Mouse (Mus musculus) spleen, postnatal 10 days (tissue): Measurements from ENCODE around the gene Rnf212b.
"Not testable (repeated sequence)": the region's sequence is repeated elsewhere in the genome, so short reads cannot be mapped to it uniquely, and the experiment has no call there.

Source experiments
- DNase-seq, 2 experiments: peaks; one replicate each; pipeline ENCODE4 v3.0.0; 2021 to 2022; ENCODE audit warnings: low spot score in 2 of 2

Gene Rnf212b

GRCm38 (mm10) chr14:54813991-54814390 is at the start of gene Rnf212b:
TSS of gene Rnf212b (plus strand) at chr14:54814141.
- no peak for DNase-seq

DNA sequence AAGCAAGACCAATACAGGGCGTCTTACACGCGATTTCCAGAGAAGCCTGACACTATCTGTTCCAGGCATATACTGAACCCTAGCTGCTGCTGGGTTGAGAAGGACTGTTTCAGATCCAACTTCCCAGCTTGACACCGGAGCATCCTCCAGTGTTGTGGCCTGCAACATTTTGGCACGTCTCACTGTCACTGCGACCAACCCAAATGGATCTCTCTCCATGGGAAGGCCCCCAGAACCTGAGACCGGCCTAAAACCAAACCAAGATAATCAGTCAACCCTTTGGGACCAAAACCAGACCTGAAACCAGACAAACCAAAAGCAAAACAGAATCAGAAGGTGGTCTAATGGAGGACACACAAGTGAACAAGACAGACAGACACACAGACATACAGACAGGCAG is 47.0 kb upstream of the Rnf212b start:
- not testable (repeated sequence) for DNase-seq

DNA sequence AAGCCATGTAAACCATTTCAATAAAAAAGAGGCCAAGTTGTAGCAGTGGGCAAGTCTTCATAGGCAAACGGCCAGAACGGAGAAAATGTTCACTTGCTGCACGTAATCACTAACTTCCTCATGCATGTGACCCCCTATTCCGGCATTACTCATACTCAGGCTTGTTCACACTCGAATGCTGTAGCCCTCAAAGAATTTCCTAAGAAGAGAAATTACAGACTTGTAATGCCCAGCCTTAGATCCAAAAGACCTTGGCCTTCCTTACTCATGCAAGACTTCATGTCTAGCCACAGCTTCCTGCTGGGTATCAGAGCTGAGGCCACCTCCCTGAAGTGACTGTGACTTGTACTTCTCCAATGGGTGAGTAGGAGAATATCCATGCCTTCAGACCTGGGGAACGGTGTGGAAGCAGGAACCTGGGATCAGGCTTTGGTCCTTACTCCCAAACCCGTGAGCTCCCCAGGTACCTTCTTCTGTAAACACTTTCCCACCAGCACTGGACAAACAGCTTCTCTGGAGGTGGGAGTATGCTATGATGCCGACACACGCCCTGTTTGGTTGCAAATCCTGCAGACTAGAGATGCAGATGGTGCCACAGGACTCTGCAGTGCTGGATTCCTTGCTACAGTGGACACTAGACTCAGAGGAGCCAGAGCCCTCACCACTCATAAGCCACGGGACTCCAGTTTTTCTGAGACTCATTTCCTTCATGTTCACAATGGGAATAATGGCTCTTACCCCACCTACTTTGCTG is 45.5 kb upstream of the Rnf212b start:
- DNase-seq: no peak

- DNase-seq: no peak
Measured at GRCm38 (mm10) chr14:54769068-54769425, 44.9 kb upstream of the Rnf212b start.

DNA sequence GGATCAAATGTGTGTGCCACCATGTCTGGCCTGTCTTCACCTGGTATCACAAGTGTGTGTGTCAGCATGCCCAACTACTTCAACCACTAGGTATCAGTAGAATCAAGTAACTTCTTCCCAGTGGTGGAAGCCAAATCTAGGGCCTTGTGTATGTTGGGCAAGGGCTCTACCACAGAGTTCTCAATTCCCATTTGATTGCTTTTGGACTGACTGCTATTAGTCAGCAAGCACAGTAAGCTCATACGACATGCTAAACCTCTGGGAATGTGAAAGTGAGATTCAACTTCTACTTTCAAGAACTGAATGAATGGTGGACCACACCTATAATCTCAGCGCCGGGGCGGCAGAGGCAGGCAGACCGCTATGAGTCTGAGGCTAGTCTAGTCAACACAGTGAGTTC is 43.6 kb upstream of the Rnf212b start:
- DNase-seq: no peak

DNA sequence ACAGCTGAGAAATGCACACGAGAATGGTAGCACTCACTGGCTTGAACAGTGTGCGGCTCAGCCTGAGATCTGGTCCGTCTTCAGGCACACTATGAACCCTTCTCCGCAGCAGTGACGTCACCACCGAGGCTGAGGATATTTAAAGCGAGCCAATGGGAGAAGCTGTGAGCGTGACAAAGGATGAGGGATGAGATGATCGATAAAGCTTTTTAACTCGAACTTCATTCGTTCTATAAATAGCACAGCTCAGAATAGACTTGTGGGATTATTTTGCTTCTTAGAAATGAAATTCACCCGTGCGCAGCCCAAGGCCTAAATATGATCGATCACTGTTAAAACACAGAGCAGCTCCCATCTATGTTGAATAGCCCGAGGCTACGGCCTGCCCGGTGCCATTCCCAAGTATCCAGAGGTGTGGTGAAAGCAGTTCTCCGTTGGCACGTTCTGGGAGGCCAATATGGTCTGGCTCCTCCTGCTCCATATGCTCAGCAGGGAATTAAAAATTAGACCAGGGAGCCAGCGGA is 41.5 kb upstream of the Rnf212b start:
- no peak for DNase-seq

GRCm38 (mm10) chr14:54775534-54776041 is 38.4 kb upstream of the Rnf212b start:
- DNase-seq: no peak

DNA sequence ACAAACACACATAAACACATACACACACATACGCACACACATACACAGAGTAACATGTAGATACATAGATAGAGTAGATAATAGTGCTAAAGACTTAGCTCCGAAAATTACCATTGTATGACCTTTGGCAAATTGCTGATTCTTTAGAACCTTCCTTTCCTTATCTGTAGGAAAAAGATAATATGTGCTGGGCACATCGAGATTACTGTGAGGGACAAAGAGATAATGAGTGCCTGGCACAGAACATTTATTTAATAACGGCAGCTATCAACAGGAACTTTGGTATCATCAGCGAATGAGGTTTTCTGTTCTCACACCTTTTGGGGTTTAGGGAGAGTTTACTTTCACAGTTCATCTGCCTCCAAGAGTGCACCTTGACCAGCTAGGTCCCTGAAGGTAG is 37.2 kb upstream of the Rnf212b start:
- DNase-seq: no peak

GRCm38 (mm10) chr14:54777893-54778292 is 36.0 kb upstream of the Rnf212b start:
- no peak for DNase-seq

DNA sequence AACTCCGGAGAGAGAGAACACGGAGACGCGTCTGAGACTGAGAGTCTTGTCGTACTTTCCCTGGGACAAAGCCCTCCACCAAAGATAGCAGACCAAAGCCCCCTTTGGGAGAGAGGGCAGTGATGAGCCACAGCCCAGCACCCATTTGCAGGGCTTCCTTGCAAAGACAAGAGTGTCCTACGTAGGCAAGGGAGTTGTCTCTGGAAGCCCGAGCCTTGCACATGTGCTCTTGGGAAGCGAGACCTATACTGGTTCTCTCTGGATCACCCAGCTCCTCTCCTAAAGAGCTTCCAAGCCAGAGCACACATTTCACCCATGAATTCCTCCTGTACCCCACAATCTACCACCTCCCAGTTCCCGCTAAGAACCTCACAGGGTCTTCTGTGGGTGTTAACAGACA is 33.9 kb upstream of the Rnf212b start:
- no peak for DNase-seq

DNA sequence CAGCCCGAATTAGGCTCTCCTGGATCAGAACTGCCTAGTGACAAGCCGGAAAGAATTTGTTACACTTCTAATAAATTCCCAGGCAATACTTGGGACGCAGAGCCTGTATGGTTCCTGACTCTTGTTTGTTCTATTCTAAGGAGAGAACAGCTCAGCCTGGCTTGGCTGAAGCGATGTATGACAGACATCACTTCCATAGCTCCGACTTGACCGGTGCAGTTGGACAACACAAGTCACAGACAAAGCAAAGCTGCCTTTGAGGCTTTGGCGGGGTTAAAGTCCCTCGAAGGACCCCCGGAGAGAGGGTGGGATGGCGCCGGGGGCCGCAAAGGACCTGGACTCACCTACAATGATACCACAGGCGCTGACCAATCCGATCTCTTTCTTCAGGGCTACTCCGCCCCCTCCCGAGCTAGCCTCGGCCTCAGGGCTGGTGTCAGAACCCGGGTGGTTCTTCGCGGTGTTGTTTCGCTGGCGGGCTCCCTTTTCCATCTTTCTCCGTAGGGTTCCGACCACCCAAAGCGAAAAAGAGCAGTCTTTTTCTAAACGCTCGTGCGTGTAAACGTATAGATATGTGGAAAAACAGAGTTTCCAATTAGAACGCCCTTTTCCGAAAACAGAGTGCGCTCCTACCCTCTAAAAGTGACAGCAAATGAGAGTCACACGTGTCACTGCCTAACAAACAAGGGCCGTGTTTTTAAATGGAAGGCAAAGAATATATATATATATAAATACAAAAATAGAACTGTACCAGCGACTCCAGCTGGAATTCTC is 32.9 kb upstream of the Rnf212b start:
- DNase-seq: peak; percentile 9 to 25

GRCm38 (mm10) chr14:54781610-54782365 is 32.2 kb upstream of the Rnf212b start, which contains the start of gene Slc7a8:
TSS of gene Slc7a8 (minus strand) at chr14:54781946.
- peak; percentile 17 to 42 for DNase-seq

GRCm38 (mm10) chr14:54782971-54783370 is 31.0 kb upstream of the Rnf212b start:
- DNase-seq: no peak

GRCm38 (mm10) chr14:54785898-54786297 is 28.0 kb upstream of the Rnf212b start:
- DNase-seq: peak; percentile 73 to 84

DNA sequence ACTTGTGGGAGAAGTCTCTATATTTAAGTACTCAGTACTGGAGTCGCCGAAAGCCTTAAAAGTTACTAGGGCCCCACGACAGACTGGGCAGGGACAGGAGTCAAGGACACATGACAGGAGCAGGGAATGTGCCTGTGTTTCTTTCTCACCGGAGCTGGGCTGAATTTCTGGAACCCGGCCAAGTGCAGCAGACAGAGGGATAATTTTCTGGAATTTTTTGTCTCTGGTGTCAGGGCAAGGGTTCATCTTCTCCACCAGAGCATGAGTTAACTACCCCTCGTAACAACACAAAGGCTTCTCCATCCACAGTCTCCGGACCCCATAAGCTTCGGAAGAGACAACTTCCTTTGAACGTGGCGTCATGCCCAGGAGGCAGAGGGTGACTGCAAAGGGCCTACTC is 27.5 kb upstream of the Rnf212b start:
- no peak for DNase-seq

- peak in 1 of 2 experiments; percentile 20 for DNase-seq
Measured at GRCm38 (mm10) chr14:54787226-54787625, 26.7 kb upstream of the Rnf212b start.

DNA sequence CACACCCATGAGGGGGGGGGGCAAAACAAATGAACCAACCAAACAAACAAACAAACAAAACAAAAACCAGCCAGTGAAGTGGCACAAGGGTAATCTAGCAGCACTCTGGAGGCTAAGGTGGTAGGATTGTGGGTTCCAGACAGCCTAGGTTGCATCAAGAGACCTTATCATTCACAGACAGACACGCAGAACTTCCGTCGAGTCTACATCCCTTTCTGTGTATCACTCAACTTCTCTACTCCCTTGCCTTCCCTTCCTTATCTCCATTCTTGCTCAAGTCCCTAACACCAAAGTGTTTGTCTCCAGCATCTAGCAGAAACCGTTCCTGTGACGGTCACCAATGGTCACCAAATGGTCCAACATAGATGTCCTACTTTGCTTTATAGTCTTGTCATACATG is 25.7 kb upstream of the Rnf212b start:
- DNase-seq: no peak

DNA sequence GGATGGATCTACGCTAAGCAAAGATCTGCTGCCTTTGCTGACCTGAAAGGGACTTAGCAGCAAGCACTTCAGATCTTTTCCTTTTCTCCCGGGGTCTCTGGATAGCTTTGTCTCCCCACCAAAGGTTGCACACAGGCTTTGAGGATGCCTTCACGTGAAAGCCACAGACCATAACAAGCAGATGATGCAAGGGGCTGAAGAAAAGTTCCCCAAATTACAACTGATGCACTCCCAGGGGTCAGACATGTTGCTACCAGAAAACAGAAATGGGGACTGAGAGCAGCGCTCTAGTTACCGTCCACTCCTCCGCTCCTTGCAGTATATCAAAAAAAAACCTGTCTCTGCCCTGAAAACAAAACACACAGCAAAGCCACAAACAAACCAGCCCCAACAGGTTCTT is 21.8 kb upstream of the Rnf212b start:
- no peak for DNase-seq

DNA sequence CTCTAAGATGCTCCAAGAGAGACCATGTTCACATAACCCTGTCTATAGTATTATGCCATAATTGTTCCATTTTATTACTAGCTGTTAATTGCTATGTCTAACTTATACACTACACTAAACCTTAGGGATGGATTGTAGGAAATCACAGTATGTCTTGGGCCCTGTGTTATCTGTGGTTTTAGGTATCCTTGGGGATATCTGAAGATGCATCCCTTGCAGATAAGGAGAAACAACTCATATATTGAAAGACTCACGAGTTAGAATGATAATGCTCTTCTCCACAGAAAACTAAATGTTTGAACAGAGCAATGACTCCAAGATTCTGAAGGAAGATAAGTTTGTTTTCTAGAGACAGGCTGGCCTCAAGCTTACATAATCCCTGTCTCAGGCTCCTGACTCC is 20.6 kb upstream of the Rnf212b start:
- DNase-seq: no peak

GRCm38 (mm10) chr14:54793894-54794830 is 19.8 kb upstream of the Rnf212b start:
- DNase-seq: no peak

DNA sequence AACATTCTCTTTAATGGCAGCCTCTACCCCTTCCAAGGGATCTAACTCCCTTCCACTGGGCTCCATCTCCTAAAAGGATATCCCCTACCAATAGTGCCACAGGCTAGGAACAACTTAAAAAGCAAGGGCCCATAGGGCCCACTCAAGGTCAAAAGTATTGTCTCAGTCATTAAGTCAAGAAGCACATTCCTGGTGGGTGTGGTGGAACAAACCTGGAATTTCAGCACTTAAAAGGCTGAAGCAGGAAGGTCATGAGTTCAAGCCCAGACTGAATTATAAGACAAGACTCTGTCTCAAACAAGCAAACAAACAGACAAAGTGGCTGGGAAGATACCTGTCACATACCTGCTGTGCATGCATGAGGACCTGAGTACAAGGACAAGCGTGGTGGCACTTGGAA is 18.0 kb upstream of the Rnf212b start:
- no peak for DNase-seq
